Mouse (Mus musculus) CH12.LX (cell line): Measurements from ENCODE around the gene Prph.

Experiments
- BHLHE40 ChIP-seq: IDR thresholded peaks from 2 replicates; pipeline ENCODE4 v1.6.1; 2011; ENCODE audit warnings: mild to moderate bottlenecking, low read depth, low read length, improper control_type of control experiment
- CTCF ChIP-seq, 2 experiments: IDR thresholded peaks in 1 of 2; conservative IDR thresholded peaks in 1 of 2; 2 replicates each; pipeline ENCODE4 v1.5.1; 2011 to 2012; ENCODE audit warnings: low read depth in 2 of 2, low read length in 2 of 2, improper control_type of control experiment in 1 of 2, inconsistent platforms in 1 of 2, mild to moderate bottlenecking in 1 of 2, moderate library complexity in 1 of 2
- EP300 ChIP-seq: IDR thresholded peaks from 2 replicates; pipeline ENCODE4 v1.6.1; 2011; ENCODE audit warnings: low read length, improper control_type of control experiment
- MAFK ChIP-seq: IDR thresholded peaks from 2 replicates; pipeline ENCODE4 v1.6.1; 2011; ENCODE audit warnings: low read length, improper control_type of control experiment; ENCODE audit not compliant: insufficient replicate concordance
- MEF2A ChIP-seq: IDR thresholded peaks from 2 replicates; pipeline ENCODE4 v1.6.1; 2014; ENCODE audit warnings: low read depth, mild to moderate bottlenecking, inconsistent platforms, low read length, improper control_type of control experiment, borderline replicate concordance
- MXI1 ChIP-seq: IDR thresholded peaks from 2 replicates; pipeline ENCODE4 v1.6.1; 2011; ENCODE audit warnings: mild to moderate bottlenecking, low read depth, low read length, improper control_type of control experiment
- POLR2A ChIP-seq: IDR thresholded peaks from 2 replicates; pipeline ENCODE4 v1.6.1; 2011; ENCODE audit warnings: low read depth, mild to moderate bottlenecking, improper control_type of control experiment, low read length
- RAD21 ChIP-seq: IDR thresholded peaks from 2 replicates; pipeline ENCODE4 v1.6.1; 2011; ENCODE audit warnings: low read depth, mild to moderate bottlenecking, low read length, improper control_type of control experiment, moderate library complexity
- SIN3A ChIP-seq: IDR thresholded peaks from 2 replicates; pipeline ENCODE4 v1.6.1; 2012; ENCODE audit warnings: low read length, improper control_type of control experiment, inconsistent platforms
- SMC3 ChIP-seq: IDR thresholded peaks from 2 replicates; pipeline ENCODE4 v1.6.1; 2011; ENCODE audit warnings: low read depth, low read length, improper control_type of control experiment
- TCF12 ChIP-seq: IDR thresholded peaks from 2 replicates; pipeline ENCODE4 v1.6.1; 2014; ENCODE audit warnings: low read depth, mild to moderate bottlenecking, inconsistent platforms, low read length, improper control_type of control experiment
- UBTF ChIP-seq: IDR thresholded peaks from 2 replicates; pipeline ENCODE4 v1.6.1; 2012; ENCODE audit warnings: low read depth, mild to moderate bottlenecking, inconsistent platforms, low read length, improper control_type of control experiment, moderate library complexity
- USF1 ChIP-seq: IDR thresholded peaks from 2 replicates; pipeline ENCODE4 v1.6.1; 2014; ENCODE audit warnings: low read depth, mild to moderate bottlenecking, inconsistent platforms, low read length, improper control_type of control experiment
- ZNF384 ChIP-seq: IDR thresholded peaks from 2 replicates; pipeline ENCODE4 v1.6.1; 2012; ENCODE audit warnings: low read depth, low read length, improper control_type of control experiment, inconsistent platforms

- no peak for TF ChIP-seq TCF12
- TF ChIP-seq USF1 = no peak
- no peak for TF ChIP-seq MXI1
- TF ChIP-seq EP300 = no peak
- TF ChIP-seq BHLHE40 = no peak
- TF ChIP-seq CTCF (conservative IDR thresholded peaks at IDR 0.05 in 1 of 2, IDR thresholded peaks at IDR 0.05 in 1 of 2; ENCODE audit: low read depth in 2 of 2, low read length in 2 of 2) = no peak
- no peak for TF ChIP-seq MEF2A
- no peak for TF ChIP-seq ZNF384
- TF ChIP-seq SMC3 = no peak
- no peak for TF ChIP-seq SIN3A
- no peak for TF ChIP-seq RAD21
- no peak for TF ChIP-seq UBTF
- no peak for TF ChIP-seq MAFK
- TF ChIP-seq POLR2A = no peak
Measured at GRCm38 (mm10) chr15:99021255-99021654, 33.7 kb upstream of the Prph start.
